Mouse (Mus musculus) gastrocnemius, adult 18-20 months (tissue): ENCODE measurements around the gene Pcnx. TPM values are rescaled to one million over a fixed set of nuclear protein-coding genes. Genes with fewer than 3 reads are reported as not detected.

ENCODE experiments used
- total RNA-seq, 2 experiments: library from RNA; stranded (reverse); gene quantifications; 2 replicates each; pipeline ENCODE4 v1.2.3; 2021

Pcnx gene
- total RNA-seq, 2 experiments from 2014 or later, result 45.3 to 52.3 TPM

Other genes with a start within 250 kb of the Pcnx start
- 1 to 10 TPM; 6.0 to 8.9 TPM for gene Ttc9, start 228.8 kb upstream of the Pcnx start, total RNA-seq
- under 1 TPM; 0.07 to 0.14 TPM for gene Map3k9, start 78.8 kb upstream of the Pcnx start, total RNA-seq